Mouse (Mus musculus) central nervous system, embryonic 18 days (tissue): Measurements from ENCODE around the gene Hdac10. TPM values are rescaled to one million over a fixed set of nuclear protein-coding genes. Genes with fewer than 3 reads are reported as not detected.

ENCODE experiments used
- polyA plus RNA-seq: library from polyadenylated mRNA; depleted of rRNA; stranded (reverse); fragments of >200 nt; gene quantifications from 2 replicates; pipeline ENCODE4 v1.2.3, GENCODE M21; 2012; rRNA removed

Hdac10 gene
- 59.9 and 61.6 TPM in 2 replicates for polyA plus RNA-seq

GRCm38 (mm10) chr15:89128382-89129350 lies at the start of gene Hdac10:
Hdac10 (minus strand) TSS chr15:89128700.

GRCm38 (mm10) chr15:89149271-89150040 lies 21.0 kb upstream of the Hdac10 start, which contains the start of gene Mapk11:
Mapk11 (minus strand) TSS chr15:89149628.

GRCm38 (mm10) chr15:89140659-89141252 lies 12.3 kb upstream of the Hdac10 start, which contains the start of gene Mapk12:
Mapk12 (minus strand) TSS chr15:89140703.

GRCm38 (mm10) chr15:89122649-89123366 lies 5.7 kb downstream of the Hdac10 start, which contains the start of gene Tubgcp6:
Tubgcp6 (minus strand) TSS chr15:89123112.

GRCm38 (mm10) chr15:89088607-89089247 lies 39.8 kb downstream of the Hdac10 start, which contains the start of gene Selenoo:
Selenoo (plus strand) TSS chr15:89089084.

GRCm38 (mm10) chr15:89074613-89075477 lies 53.7 kb downstream of the Hdac10 start, which contains the start of gene Trabd:
Trabd (plus strand) TSS chr15:89075124.

Other genes starting within 250 kb of the Hdac10 start
- gene Ttll8, start 174.3 kb downstream of the Hdac10 start, polyA plus RNA-seq, result 0.54 and 0.68 TPM in 2 replicates
- gene Mlc1, start 149.7 kb downstream of the Hdac10 start, polyA plus RNA-seq, result 37.5 and 41.8 TPM in 2 replicates
- 0.03 TPM in 1 of 2 replicates, not detected in the other for gene Mov10l1, start 145.8 kb downstream of the Hdac10 start, polyA plus RNA-seq
- 25.8 and 31.2 TPM in 2 replicates for gene Panx2, start 69.0 kb downstream of the Hdac10 start, polyA plus RNA-seq
- 31.3 and 32.3 TPM in 2 replicates for gene Trabd, start 53.6 kb downstream of the Hdac10 start, polyA plus RNA-seq
- gene Selenoo, start 39.6 kb downstream of the Hdac10 start, polyA plus RNA-seq, result 36.9 and 39.2 TPM in 2 replicates
- 33.3 and 39.6 TPM in 2 replicates for gene Tubgcp6, start 5.6 kb downstream of the Hdac10 start, polyA plus RNA-seq
- gene Mapk12, start 12.0 kb upstream of the Hdac10 start, polyA plus RNA-seq, result 9.2 and 9.8 TPM in 2 replicates
- gene Mapk11, start 20.9 kb upstream of the Hdac10 start, polyA plus RNA-seq, result 58.0 and 67.9 TPM in 2 replicates
- gene Plxnb2, start 52.1 kb upstream of the Hdac10 start, polyA plus RNA-seq, result 134 and 141 TPM in 2 replicates
- 162 TPM in 2 replicates for gene Dennd6b, start 67.8 kb upstream of the Hdac10 start, polyA plus RNA-seq
- 132 and 135 TPM in 2 replicates for gene Ppp6r2, start 82.9 kb upstream of the Hdac10 start, polyA plus RNA-seq
- 149 and 165 TPM in 2 replicates for gene Sbf1, start 186.6 kb upstream of the Hdac10 start, polyA plus RNA-seq
- gene Adm2, start 194.0 kb upstream of the Hdac10 start, polyA plus RNA-seq, result 0.07 TPM in 1 of 2 replicates, not detected in the other
- not detected in 2 replicates for gene Miox, start 205.7 kb upstream of the Hdac10 start, polyA plus RNA-seq
- gene Lmf2, start 227.0 kb upstream of the Hdac10 start, polyA plus RNA-seq, result 15.9 and 17.0 TPM in 2 replicates
- 104 and 105 TPM in 2 replicates for gene Ncaph2, start 227.0 kb upstream of the Hdac10 start, polyA plus RNA-seq
- 34.5 and 37.7 TPM in 2 replicates for gene Sco2, start 245.1 kb upstream of the Hdac10 start, polyA plus RNA-seq
- gene Tymp, start 248.3 kb upstream of the Hdac10 start, polyA plus RNA-seq, result 3.2 and 3.9 TPM in 2 replicates